Mouse (Mus musculus) erythroblast, embryonic 14.5 days (primary cell): ENCODE data around the gene F830045P16Rik.

Source experiments
- GATA1 ChIP-seq: IDR thresholded peaks from 2 replicates; pipeline ENCODE4 v1.6.1; 2012; ENCODE audit warnings: low read length, inconsistent platforms, mixed read lengths
- TAL1 ChIP-seq: IDR thresholded peaks from 3 replicates; pipeline ENCODE4 v1.6.1; 2012; ENCODE audit warnings: low read length, inconsistent platforms, mixed read lengths

- TF ChIP-seq GATA1: no peak
- no peak for TF ChIP-seq TAL1
Measured at GRCm38 (mm10) chr2:129550781-129551180, 14.4 kb upstream of the F830045P16Rik start.
